Mouse (Mus musculus): ENCODE data around the gene Gnptg.

Gene Gnptg

DNA sequence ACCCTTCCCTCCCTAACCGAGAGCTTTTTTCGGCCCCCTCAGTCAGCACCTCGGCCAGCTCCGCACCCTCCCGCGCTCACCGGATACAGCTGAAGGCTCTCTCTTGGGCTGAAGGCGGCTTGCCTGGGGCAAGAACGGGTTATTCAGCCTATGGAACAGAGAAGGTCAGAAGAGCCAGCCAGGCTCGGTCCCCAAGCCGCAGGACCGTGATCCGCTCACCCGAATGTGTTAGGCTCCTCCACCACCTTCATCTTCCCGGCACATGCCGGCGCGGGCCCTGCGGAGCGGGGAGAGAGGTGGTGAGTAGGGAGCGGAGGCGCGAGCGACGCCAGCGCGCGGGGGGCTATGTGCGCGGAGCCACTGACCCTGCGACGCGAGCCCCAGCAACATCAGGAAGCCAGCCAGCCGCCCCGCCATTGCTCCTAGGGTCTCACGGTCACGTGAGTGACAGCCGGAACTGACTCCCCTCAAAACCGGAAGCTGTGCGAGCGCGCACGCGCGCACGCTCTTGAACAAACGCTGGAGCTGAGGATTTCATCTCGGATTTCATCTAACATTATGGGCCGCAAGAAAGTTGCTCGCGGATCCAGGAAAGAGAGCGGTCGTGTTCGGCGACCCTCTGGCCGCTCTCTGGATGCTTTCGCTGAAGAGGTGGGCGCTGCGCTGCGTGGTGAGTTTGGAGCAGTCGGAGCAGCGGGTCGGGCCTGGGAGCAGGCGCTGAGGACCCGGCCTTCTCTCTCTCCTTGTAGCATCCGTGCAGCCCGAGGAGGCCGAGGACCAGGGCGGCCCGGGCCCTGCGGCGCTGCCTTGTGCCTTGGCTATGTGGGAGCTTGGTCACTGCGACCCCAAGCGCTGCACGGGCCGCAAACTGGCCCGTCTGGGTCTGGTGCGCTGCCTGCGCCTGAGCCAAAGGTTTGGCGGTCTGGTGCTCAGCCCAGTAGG, at the start of gene Gnptg, which contains the start of gene Tsr3:
Gnptg (minus strand) TSS at position 430 of the 942 bp plus-strand sequence.
Tsr3 (plus strand) TSS at position 476 of the 942 bp plus-strand sequence.
- DNase-seq (ENCODE audit: low read depth, low spot score) = peak; percentile 75

DNA sequence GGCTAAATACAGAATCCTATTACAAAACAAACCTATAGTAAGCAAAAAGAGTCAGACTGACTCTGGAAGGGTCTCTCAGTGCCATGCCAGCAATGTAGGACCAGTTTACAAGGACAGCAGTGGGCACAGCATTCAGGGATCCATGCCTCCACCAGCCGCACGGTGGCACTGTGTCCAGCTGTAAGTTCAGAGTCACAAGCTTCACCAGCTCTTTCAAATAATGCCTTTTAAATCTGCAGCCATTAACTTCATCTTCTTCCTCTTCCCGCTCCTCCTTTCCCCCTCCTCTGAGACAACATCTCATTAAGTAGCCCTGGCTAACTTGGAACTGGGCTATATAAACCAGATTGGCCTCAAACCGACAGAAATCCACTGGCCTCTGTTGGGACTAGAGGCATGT, 48.9 kb upstream of the Gnptg start:
- DNase-seq (ENCODE audit: low read depth, low spot score) = no peak

GRCm38 (mm10) chr17:25285033-25285432, 45.1 kb upstream of the Gnptg start:
- DNase-seq (ENCODE audit: low read depth, low spot score) = peak; percentile 57

DNA sequence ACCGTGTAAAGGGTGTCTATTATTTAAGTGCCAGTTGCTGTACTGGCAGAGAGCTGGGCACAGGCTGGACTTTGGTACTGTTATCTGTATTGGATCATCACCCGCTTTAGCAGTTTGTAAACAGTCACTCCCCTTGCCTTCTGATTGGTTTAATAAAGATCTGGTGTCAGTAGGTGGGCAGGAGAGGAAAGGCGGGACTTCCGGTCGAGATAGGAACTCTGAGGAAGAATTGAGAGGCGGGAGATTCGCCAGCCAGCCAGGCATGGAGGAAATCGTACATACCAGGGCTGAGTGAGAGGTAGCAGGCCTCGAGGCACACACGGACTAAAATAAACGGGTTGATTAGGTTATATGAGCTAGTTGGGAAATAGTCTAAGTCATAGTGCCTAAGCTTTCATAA, 42.2 kb upstream of the Gnptg start:
- DNase-seq (ENCODE audit: low read depth, low spot score) = no peak

DNA sequence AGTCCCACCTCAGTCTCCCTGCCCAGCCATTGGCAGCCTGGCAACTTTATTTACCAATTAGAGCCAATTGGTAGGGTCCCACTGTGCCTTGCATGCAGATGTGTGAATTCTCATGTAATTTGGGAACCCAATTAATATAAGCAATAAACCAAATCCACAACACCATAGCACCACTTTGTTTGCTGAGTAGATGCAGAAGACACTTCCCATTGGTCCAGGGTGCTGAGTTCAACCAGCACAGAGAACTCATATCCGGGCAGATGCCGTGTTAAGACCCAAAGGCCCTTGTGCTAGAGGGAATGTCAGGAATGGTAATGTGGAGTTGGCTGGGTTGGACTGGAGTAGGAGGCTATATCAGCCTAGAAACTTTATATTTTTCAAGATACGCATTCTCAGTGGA, 35.9 kb upstream of the Gnptg start:
- no peak for DNase-seq (ENCODE audit: low read depth, low spot score)

- DNase-seq (ENCODE audit: low read depth, low spot score) = no peak
These were observed 34.8 kb upstream of the Gnptg start, which contains the start of gene Ube2i for GRCm38 (mm10) chr17:25274571-25275346. Gene Ube2i, minus strand, starts transcription at chr17:25274622.

- peak; percentile 100 for DNase-seq (ENCODE audit: low read depth, low spot score)
These were observed 34.0 kb upstream of the Gnptg start for GRCm38 (mm10) chr17:25273706-25274501.

DNA sequence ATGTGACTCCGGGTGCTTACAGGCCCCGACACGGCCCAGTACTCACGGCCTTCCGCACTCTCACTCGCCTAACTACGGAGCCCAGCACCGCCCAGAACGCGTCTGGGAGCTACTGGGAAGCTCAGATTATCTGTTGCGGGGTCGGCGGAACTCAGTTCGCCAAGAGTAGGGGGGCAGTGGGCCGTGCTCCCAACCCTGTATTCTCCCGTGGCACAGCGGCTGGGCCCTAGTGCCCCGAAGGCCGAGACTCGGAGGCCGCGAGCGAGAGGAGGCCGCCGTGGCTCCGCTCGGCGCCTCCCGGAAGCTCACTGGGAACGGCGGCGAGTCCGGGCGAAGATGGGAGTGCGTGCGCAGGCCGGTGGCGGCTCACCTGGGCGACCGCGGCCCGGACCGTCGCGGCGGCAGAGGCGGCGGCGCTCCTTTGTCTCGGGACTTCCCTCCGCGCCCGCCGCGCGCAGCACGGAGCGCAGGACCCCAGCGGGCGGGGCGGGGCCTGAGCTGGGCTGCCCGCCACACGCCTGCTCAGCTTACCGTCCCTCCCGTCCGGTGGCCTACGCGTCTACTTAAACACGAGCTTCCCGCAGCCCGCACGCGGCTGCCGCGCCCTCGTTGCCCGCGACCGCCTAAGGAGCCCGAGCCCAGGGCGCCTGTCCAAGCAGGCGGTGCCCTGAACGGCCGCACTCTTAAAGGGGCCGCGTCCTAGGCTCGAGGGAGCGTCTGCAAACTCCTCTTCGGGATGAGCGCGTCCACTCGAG, 33.2 kb upstream of the Gnptg start:
- no peak for DNase-seq (ENCODE audit: low read depth, low spot score)

- no peak for DNase-seq (ENCODE audit: low read depth, low spot score)
These were observed 32.4 kb upstream of the Gnptg start for GRCm38 (mm10) chr17:25272326-25272725.

- DNase-seq (ENCODE audit: low read depth, low spot score) = no peak
These were observed 30.9 kb upstream of the Gnptg start for GRCm38 (mm10) chr17:25270795-25271335.

GRCm38 (mm10) chr17:25264453-25264852, 24.5 kb upstream of the Gnptg start:
- no peak for DNase-seq (ENCODE audit: low read depth, low spot score)

GRCm38 (mm10) chr17:25257804-25258261, 17.9 kb upstream of the Gnptg start:
- no peak for DNase-seq (ENCODE audit: low read depth, low spot score)

- DNase-seq (ENCODE audit: low read depth, low spot score) = no peak
These were observed 16.3 kb upstream of the Gnptg start, which contains the start of gene Baiap3 for GRCm38 (mm10) chr17:25256140-25256754. Gene Baiap3, minus strand, starts transcription at chr17:25256364.

DNA sequence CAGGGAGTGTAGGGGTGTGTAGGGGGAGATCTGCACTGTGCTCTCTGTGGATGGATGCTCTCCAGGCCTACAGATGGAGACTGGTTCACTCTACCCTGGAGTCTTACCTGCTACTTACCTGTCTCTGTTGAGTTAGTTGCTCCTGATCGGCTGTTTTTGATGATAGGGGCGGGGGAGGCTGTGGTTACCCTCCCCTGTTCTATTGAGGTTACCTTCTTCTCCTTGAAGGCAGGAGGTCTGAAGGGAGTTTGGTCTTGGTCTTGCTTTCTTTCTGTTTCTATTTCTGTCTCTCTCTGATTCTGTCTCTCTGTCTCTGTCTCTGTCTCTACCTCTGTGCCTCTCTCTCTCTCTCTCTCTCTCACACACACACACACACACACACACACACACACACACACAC, 15.2 kb upstream of the Gnptg start:
- DNase-seq (ENCODE audit: low read depth, low spot score) = no peak

DNA sequence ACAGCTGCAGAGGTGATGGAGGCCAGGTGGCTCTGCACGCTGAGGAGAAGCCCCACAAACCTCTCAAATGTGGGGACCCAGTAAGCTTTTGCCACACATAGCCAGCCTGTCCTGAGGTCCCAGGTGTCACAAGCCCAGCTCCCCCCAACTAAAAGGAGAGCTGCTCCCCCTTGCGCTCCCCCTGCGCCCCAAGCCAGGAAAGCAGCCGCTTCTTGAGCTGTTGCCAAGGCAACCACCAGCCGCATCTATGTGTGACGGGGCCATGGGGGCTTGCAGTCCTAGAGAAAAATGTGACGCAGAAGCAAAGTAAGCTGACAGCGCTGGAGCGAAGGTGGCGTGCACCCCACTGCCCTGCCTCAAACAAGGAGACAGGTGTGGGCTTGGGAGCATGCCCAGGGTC, 13.8 kb upstream of the Gnptg start:
- no peak for DNase-seq (ENCODE audit: low read depth, low spot score)

- no peak for DNase-seq (ENCODE audit: low read depth, low spot score)
These were observed 12.7 kb upstream of the Gnptg start for GRCm38 (mm10) chr17:25252643-25253042.

DNA sequence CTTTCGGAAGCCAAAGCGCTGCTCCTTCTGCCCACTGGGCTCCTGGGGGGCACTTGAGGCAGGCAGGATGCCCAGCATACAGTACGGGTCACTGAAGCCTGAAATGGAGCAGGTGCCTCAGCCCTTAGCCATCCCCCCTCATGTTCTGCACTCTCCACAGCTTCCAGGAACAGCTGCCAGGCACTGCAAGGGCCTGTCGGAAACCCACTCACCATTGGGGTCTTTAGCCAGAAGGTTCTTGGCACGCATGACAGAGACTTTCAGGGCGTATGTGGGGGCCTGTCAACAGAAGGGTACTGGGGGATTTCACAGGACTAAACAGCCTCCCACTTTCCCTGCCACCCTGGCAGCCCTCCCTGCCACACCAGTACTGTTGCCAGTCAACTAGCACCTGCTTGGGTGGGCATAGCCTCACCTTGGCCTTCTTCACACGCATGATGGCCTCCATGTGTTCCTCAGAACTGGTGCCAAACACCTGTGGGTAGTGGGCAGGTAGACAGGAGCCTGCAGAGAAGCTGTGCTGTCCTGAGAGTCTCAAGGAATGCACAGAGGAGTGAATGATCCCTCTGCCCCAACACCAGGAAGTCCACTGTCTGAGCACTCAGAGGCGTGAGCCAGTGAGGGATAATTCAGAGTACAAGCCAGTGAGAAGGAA, 10.4 kb upstream of the Gnptg start:
- DNase-seq (ENCODE audit: low read depth, low spot score) = no peak

DNA sequence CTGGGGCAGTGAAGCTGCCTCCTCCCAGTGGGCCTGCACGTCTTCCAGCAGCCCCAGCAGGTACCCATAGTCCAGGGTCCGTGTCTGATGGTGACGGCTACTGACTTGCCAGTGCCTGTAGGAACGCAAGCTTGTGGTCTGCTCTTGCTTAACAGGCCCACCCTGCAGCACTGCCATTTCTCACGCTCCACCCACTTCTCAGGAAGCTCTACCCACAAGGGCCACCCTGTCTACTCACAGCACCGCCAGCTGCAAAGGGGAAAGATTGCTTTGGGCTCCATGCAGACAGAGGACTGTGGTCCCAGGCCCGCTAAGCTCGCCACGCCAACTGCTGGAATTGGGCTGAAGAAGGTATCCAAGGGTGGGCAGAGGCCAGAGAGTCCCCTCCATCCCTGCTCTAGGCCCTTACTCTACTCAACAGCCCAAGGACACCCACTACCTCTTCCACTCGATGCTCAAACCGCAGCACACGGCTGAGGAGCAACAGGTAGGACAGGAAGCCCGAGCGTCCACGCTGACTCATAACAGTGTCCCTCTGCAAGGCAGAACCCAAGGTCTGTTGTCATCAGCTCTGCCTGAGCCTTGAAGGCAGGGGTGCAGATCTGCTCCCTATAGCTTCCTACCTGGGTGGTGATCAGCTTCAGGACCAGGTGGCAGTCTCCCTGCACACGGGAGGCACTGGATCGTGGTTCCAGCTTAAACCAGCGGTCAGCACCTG, 8.3 kb upstream of the Gnptg start:
- DNase-seq (ENCODE audit: low read depth, low spot score) = no peak

DNA sequence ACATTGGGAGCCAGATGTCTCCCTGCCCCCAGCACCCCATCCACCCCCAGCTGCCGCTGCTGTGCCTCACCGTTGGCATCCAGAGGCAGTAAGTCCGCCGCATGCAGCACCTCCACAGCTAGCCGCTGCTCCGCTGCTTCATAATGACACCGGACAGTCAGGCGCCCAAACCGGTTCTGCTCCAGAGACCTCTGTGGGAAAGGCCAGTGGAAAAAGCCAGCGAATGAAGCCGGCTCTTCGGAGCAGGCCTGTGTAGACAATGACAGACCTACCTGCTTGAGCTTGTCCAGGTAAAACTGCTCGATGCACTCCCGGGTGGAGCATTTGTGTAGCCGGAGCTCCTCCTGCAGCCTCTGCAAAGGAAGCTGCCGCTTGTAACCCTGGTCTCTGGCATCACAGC, 4.3 kb upstream of the Gnptg start:
- no peak for DNase-seq (ENCODE audit: low read depth, low spot score)
